Mouse (Mus musculus) frontal cortex, postnatal 10 days (tissue): ENCODE data around the gene Gm20388.

ENCODE experiments used
- DNase-seq, 2 experiments: peaks; one replicate each; pipeline ENCODE4 v3.0.0; 2022; ENCODE audit warnings: low spot score in 2 of 2, mixed read lengths in 1 of 2

The Gm20388 gene

GRCm38 (mm10) chr8:119960531-119961104, 50.0 kb downstream of the Gm20388 start:
- peak; percentile 52 to 62 for DNase-seq

- no peak for DNase-seq
Measured at GRCm38 (mm10) chr8:119964859-119965258, 54.2 kb downstream of the Gm20388 start.

- no peak for DNase-seq
Measured at GRCm38 (mm10) chr8:119967435-119967834, 56.8 kb downstream of the Gm20388 start.

- DNase-seq, result no peak
Measured at GRCm38 (mm10) chr8:119970169-119970568, 59.5 kb downstream of the Gm20388 start.

GRCm38 (mm10) chr8:119972558-119972957, 61.9 kb downstream of the Gm20388 start:
- no peak for DNase-seq

GRCm38 (mm10) chr8:119978770-119979381, 68.2 kb downstream of the Gm20388 start:
- DNase-seq, result no peak

GRCm38 (mm10) chr8:119981253-119981652, 70.6 kb downstream of the Gm20388 start:
- DNase-seq, result no peak

- no peak for DNase-seq
Measured at GRCm38 (mm10) chr8:119984085-119984484, 73.4 kb downstream of the Gm20388 start.

GRCm38 (mm10) chr8:119986174-119986573, 75.5 kb downstream of the Gm20388 start:
- DNase-seq, result no peak

GRCm38 (mm10) chr8:119988087-119988486, 77.4 kb downstream of the Gm20388 start:
- DNase-seq, result no peak

GRCm38 (mm10) chr8:119992249-119992648, 81.6 kb downstream of the Gm20388 start, which contains the start of gene Crispld2:
Crispld2 (plus strand) TSS chr8:119992438.
- peak; percentile 40 to 73 for DNase-seq

GRCm38 (mm10) chr8:119994114-119994513, 83.5 kb downstream of the Gm20388 start:
- no peak for DNase-seq

GRCm38 (mm10) chr8:119994556-119994955, 83.9 kb downstream of the Gm20388 start:
- no peak for DNase-seq

- no peak for DNase-seq
Measured at GRCm38 (mm10) chr8:119997266-119997665, 86.6 kb downstream of the Gm20388 start.

- DNase-seq, result no peak
Measured at GRCm38 (mm10) chr8:120000461-120000860, 89.8 kb downstream of the Gm20388 start.

- no peak for DNase-seq
Measured at GRCm38 (mm10) chr8:120001712-120002111, 91.1 kb downstream of the Gm20388 start.

- no peak for DNase-seq
Measured at GRCm38 (mm10) chr8:120002348-120002747, 91.7 kb downstream of the Gm20388 start.

GRCm38 (mm10) chr8:120004154-120004702, 93.6 kb downstream of the Gm20388 start:
- DNase-seq, result no peak

GRCm38 (mm10) chr8:120004705-120005381, 94.2 kb downstream of the Gm20388 start:
- no peak for DNase-seq

GRCm38 (mm10) chr8:120006645-120007160, 96.1 kb downstream of the Gm20388 start:
- DNase-seq, result no peak

GRCm38 (mm10) chr8:120007178-120007577, 96.5 kb downstream of the Gm20388 start:
- DNase-seq, result no peak

GRCm38 (mm10) chr8:120009284-120009683, 98.6 kb downstream of the Gm20388 start:
- DNase-seq, result no peak
